Mouse (Mus musculus): ENCODE results near the gene 4933407L21Rik.

4933407L21Rik gene
- long read RNA-seq, experiment 1, partial matches to known transcripts = 0 of 1 reads
- long read RNA-seq, experiment 1, other reads (novel, unspliced or antisense) = 0 of 1 reads
- long read RNA-seq, experiment 2 = 0 reads

DNA sequence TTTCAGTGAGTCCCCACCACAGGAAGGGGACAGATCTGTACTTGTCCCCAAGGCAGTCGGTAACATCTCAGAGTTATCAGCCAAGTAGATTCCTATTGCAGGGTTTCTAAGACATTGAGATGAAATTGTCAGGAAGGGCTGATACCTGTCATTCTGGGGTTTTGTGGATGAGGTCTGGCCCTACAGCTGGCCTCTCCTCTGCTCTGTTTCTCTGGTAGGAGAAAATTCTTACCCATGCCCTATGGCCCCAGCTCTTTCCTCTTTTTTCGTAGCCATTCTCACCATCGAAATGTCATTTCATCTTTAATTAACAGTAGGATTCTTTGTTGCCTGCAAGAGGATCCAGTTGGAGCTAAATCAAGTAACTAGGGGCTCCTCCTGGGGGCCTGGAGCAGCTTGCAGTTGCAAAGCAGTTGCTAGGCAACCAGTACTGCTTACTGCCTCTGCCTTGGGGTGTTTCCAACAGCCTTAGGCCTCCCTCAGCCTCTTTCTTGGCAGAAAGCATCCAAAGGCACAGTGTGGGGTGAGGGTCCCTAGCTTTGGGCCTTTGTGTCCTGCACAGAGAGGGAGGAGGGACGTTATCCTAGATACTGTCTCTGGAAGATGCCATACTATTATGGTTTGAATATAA lies at the start of gene 4933407L21Rik:
4933407L21Rik (plus strand) TSS at position 427 of the 631 bp plus-strand sequence.
- intact Hi-C loops (cut with DNase I) = no loop called here

DNA sequence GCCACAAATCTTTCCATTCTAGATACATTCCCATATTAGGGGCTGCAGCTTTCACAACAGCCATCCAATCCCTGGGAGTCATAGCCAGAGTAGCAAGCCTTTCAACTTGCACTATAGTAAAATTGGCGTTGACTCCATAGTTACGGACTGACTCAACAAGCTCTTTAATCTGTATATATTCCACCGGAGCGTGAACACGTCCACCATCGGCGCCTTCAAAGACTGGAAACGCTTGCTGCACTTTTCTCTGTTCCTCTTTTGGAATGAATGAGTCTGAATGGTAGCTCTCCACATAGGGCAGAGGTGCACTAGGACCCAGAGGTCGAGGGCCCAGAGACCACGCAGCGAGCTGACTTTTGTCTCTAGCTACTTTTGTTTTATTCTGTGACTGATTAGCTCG lies 46.3 kb upstream of the 4933407L21Rik start:
- intact Hi-C loops (cut with DNase I) = no loop called here

GRCm38 (mm10) chr1:85887221-85887620 lies 41.1 kb upstream of the 4933407L21Rik start:
- intact Hi-C loops (cut with DNase I) = no loop called here

GRCm38 (mm10) chr1:85894231-85894747 lies 34.0 kb upstream of the 4933407L21Rik start, which contains the start of gene Itm2c:
Itm2c (plus strand) TSS chr1:85894281.
- intact Hi-C loops (cut with DNase I) = loop anchor here (5.0 kb wide), 1 partner anchor 37 kb away; no protein-coding TSS in a partner anchor

- intact Hi-C loops (cut with DNase I) = loop anchor here (5.0 kb wide), 1 partner anchor 38 kb away; no protein-coding TSS in a partner anchor
These were observed 33.4 kb upstream of the 4933407L21Rik start for GRCm38 (mm10) chr1:85894748-85895360.

- intact Hi-C loops (cut with DNase I) = no loop called here
These were observed 32.9 kb upstream of the 4933407L21Rik start for GRCm38 (mm10) chr1:85895391-85895837.

DNA sequence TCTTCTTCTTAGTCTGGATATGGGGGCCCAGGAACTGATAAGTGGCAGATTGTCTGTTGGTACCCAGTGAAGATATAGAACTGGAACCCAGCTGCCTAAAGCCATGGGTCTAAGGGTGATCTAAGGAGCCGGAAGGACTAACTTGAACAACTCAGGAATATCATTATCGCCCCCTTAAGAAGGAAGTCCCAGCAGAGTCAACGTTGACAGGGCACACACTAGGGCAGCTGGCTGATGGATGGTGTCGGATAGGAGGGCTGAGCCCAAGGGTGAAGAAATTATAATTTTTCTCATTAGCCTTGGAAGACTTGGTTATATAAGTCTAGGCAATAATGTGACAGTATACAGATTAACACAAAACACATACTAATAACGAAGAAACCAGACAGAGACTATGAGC lies 32.2 kb upstream of the 4933407L21Rik start:
- intact Hi-C loops (cut with DNase I) = no loop called here

DNA sequence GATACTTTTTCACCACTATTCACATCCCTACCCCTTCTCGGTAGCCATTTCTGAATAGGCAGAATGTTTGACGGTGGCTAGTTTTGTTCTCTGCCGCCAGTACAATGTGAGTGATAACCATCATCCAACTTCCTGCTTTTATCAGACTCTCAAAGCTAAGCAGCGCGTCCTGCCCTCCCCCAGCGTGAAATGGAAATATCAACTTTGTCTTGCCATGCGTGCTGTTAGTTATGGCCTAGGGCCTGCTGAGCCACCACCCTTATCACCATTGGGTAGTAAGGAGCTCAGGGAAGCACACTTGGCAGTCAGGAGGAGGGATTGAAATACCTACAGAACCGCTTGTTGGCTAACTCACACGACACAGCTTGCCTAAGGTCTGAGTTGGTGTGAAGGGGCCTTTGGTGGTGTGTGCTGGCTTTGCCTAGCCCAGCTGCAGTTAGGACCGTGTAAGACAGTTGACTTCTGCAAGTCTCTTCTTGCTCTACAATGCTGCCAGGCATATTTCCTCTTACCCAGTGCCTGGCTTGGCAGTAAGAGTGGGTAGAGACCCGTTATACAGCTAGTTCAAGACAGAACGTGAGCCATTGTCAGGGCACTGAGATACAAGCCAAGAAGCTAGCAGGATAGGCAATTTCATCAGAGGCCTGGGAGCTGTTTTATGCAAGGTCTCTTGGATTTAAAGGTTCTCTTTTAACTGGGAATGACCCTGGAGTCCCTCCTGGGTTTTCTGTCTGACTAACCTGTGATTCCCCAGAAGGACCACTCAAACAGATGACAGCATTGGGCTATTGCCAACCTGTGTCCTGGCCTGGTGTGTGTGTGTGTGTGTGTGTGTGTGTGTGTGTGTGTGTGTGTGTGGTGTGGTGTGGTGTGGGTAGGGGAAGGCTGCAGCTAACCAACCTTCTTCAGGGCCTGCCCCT lies 31.2 kb upstream of the 4933407L21Rik start:
- intact Hi-C loops (cut with DNase I) = no loop called here

DNA sequence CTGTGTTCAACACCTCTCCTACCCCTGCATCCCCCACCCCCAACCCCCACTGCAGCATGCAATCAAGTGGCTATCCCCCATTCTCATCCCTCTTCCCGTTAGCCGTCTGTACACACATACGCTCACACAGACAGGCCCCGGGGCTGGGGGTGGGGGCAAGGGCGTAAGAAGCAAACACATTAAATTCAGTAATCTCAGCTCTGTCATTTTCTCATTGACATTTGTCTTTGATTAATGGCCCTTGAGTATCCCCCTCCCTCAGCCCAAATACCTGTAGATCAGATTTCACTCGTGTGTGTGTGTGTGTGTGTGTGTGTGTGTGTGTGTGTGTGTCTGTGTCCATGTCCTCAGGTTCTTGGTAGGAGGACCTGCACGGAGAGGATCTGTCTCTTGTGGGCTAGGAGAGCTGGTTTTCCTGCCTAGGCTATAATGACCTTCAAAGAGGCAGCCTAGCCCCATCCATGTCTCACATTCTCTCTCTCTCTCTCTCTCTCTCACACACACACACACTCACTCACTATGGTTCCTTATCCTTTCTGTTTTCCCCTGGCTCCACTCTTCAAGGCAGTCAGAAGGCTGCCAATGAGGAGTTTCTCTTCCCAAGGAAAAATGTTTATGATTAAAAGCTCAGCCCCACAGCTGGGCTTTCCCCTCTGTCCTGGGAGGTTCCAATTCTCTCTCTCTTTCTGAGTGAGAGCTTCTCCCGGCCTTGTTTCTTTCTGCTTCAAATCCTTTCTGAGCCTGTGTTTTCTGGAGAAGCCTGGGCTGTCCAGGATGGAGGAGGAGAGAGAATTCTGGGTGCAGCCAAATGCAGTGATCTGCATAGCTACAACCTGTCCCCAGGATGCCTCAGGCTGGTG lies 30.2 kb upstream of the 4933407L21Rik start:
- intact Hi-C loops (cut with DNase I) = no loop called here

- intact Hi-C loops (cut with DNase I) = no loop called here
These were observed 29.4 kb upstream of the 4933407L21Rik start for GRCm38 (mm10) chr1:85898761-85899387.

GRCm38 (mm10) chr1:85899388-85899761 lies 28.9 kb upstream of the 4933407L21Rik start:
- intact Hi-C loops (cut with DNase I) = no loop called here

- intact Hi-C loops (cut with DNase I) = no loop called here
These were observed 27.6 kb upstream of the 4933407L21Rik start for GRCm38 (mm10) chr1:85900521-85901333.

- intact Hi-C loops (cut with DNase I) = no loop called here
These were observed 26.7 kb upstream of the 4933407L21Rik start for GRCm38 (mm10) chr1:85901516-85902107.

GRCm38 (mm10) chr1:85902108-85902561 lies 26.1 kb upstream of the 4933407L21Rik start:
- intact Hi-C loops (cut with DNase I) = no loop called here

DNA sequence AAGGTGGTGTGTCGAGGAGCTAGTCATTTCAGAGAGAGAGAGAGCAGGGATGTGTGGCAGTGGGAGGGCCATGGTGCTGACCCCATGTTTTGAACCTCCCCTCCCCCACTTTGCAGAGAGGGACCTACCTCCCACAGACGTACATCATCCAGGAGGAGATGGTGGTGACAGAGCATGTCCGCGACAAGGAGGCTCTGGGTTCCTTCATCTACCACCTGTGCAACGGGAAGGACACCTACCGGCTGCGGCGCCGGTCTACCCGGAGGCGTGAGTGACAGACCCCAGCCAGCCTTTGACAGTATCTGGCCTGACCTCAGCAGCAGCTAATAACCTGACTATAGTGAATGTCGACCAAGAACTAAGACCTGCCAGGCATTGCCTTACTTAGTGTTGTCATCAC lies 21.4 kb upstream of the 4933407L21Rik start:
- intact Hi-C loops (cut with DNase I) = no loop called here

- intact Hi-C loops (cut with DNase I) = no loop called here
These were observed 19.3 kb upstream of the 4933407L21Rik start for GRCm38 (mm10) chr1:85908754-85909590.

DNA sequence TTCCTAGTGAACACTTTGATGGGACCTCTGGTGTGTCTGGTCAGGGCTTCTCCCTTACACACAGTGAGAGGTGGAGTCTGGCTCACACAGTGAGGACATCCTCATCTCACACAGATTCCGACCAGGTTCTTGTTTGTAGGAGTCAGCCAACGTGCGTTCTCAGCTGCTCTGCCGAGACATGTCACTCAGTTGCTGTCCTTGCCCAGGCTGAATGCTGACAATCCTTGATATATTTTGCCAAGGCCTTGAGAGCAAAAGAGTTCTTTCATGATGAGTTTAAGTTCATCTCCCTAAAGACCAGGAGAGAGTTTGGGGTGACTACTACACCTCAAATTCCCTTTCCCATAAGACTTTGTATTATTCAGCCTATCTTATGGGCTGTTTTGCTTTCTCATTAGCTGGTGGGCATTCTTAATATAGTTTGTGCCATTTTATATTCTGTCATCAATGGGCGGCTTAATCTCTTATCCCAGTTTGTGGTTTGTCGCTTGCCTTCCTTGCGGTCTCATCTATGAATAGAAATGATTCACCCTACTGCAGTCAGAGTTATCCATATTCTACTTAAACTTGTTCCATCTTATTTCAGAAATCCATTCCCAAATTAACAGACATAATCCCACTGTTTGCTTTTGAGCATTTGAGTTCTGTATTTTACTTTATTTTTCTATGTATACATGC lies 15.1 kb upstream of the 4933407L21Rik start:
- intact Hi-C loops (cut with DNase I) = no loop called here

All from adrenal gland (tissue).